18 mouse cellular contexts compared by ENCODE assay signal in genomic region chr2:69574934-69575333, GRCm38 (mm10). TPM values are rescaled to one million over a fixed set of nuclear protein-coding genes. Genes with fewer than 3 reads are reported as not detected.
DNase-seq lines count a peak whose midpoint lies in the region; ATAC-seq lines count a peak whose summit lies in the region.
"Had no signal": no experiment of that assay in that cellular context is flagged by ENCODE, and none has a peak within 500 bp of the region (broad histone marks: within the 10 kb centered on the region; RNA-seq: fewer than 3 reads in every experiment).

No protein-coding gene starts in this region.

- peak; percentile 97 for ATAC-seq in granulocyte monocyte progenitor cell, adult 5-6 weeks (replicated peaks; ENCODE audit: poor library complexity, severe bottlenecking)
- peak; percentile 90 for ATAC-seq in megakaryocyte progenitor cell, adult 5-6 weeks (replicated peaks; ENCODE audit: poor library complexity)
- ATAC-seq: CD4-positive, CD25-positive, alpha-beta regulatory T cell, adult 4 months; forebrain, embryonic 13.5 days; intestine, embryonic 15.5 days had no signal

- intact Hi-C loops in left cerebral cortex, postnatal 36 days (cut with DNase I), result no loop called here
- intact Hi-C loops in left cerebral cortex, postnatal 25 days (cut with DNase I), result no loop called here

- DNase-seq in 416B (ENCODE audit: low read depth), result peak; percentile 69
- peak; percentile 25 for DNase-seq in Muller cell, postnatal 12 days (ENCODE audit: inconsistent ontology term)
- no peak for DNase-seq in left cerebral cortex, postnatal 36 days (ENCODE audit: low spot score in 2 of 2)
- no peak for DNase-seq in left cerebral cortex, postnatal 25 days (ENCODE audit: low spot score in 2 of 2)
- no peak for DNase-seq in frontal cortex, postnatal 36 days (ENCODE audit: low spot score in 2 of 2)
- DNase-seq: adrenal gland, adult 8-10 months; B cell, adult 2 months; cerebellum, adult 11-12 months; cerebellum, adult 9-10 months; cerebellum, postnatal 25 days; gastrocnemius, postnatal 10 days; heart, adult 2 months; heart, postnatal 14 days had no signal

RNA-seq across cellular contexts. Expression of gene Lrp2, which starts 10.9 kb away (rescaled TPM):
- not detected in 2 replicates for total RNA-seq in granulocyte monocyte progenitor cell, adult 5-6 weeks (2014; fragmentation: Nextera tagmentation)
- total RNA-seq in granulocyte monocyte progenitor cell, adult 5-6 weeks (2017), result 0.22 TPM in 1 of 2 replicates, not detected in the other
- not detected in 2 replicates for total RNA-seq in megakaryocyte progenitor cell, adult 5-6 weeks (2015)
- under 0.01 TPM in 1 of 2 replicates, not detected in the other for total RNA-seq in megakaryocyte progenitor cell, adult 5-6 weeks (2017)
- under 1 TPM in 1 of 2 experiments, not detected in 1; 0.09 TPM for total RNA-seq in left cerebral cortex, postnatal 36 days (2021)
- total RNA-seq in left cerebral cortex, postnatal 25 days (2021), result under 1 TPM; 0.14 to 0.44 TPM

Comparison
In these comparisons a context has a peak if more than half of its experiments do, and no peak if none do; other contexts are left out.
1. DNase-seq: peak in 416B (single experiment) and Muller cell, postnatal 12 days (single experiment); none in left cerebral cortex, postnatal 36 days (0 of 2), left cerebral cortex, postnatal 25 days (0 of 2) and frontal cortex, postnatal 36 days (0 of 2).